Mouse (Mus musculus) forebrain, postnatal 0 days (tissue): ENCODE measurements around the gene Lhx6. TPM values are rescaled to one million over a fixed set of nuclear protein-coding genes. Genes with fewer than 3 reads are reported as not detected.
A peak's percentile ranks its signal among the peaks of the same experiment; 100 is the strongest.

Source experiments
- ATAC-seq: fragments of 200-750 bp; cut with Nextera tagmentation; 2 replicates; pipeline ENCODE4 v1.8.0; 2017; ENCODE audit warnings: mild to moderate bottlenecking, moderate library complexity
- DNase-seq: peaks from one replicate; pipeline ENCODE4 v3.0.0-alpha.2; 2015
- H3K27ac ChIP-seq: fragments of 300-500 bp; sonication (generic); 2 replicates; pipeline ENCODE4 v1.5.1; 2014; ENCODE audit warnings: low read depth, mild to moderate bottlenecking, antibody characterized with exemption, low read length, moderate library complexity, mixed read lengths
- H3K27me3 ChIP-seq: fragments of 300-500 bp; sonication (generic); 2 replicates; pipeline ENCODE4 v1.6.1; 2014; ENCODE audit warnings: mild to moderate bottlenecking, low read length, mixed read lengths; ENCODE audit not compliant: insufficient read depth
- H3K36me3 ChIP-seq: fragments of 300-500 bp; sonication (generic); 2 replicates; pipeline ENCODE4 v1.6.1; 2014; ENCODE audit warnings: mild to moderate bottlenecking, moderate library complexity; ENCODE audit not compliant: insufficient read depth
- H3K4me1 ChIP-seq: fragments of 300-500 bp; sonication (generic); 2 replicates; pipeline ENCODE4 v1.6.1; 2014; ENCODE audit warnings: antibody characterized with exemption; ENCODE audit not compliant: insufficient read depth
- H3K4me2 ChIP-seq: fragments of 300-500 bp; sonication (generic); 2 replicates; pipeline ENCODE4 v1.6.1; 2014; ENCODE audit warnings: low read depth, mild to moderate bottlenecking, moderate library complexity
- H3K4me3 ChIP-seq: fragments of 300-500 bp; sonication (generic); 2 replicates; pipeline ENCODE4 v1.5.1; 2014; ENCODE audit warnings: low read depth, low read length, mixed read lengths
- H3K9ac ChIP-seq: fragments of 300-500 bp; sonication (generic); 2 replicates; pipeline ENCODE4 v1.6.1; 2014; ENCODE audit warnings: mild to moderate bottlenecking
- H3K9me3 ChIP-seq: fragments of 300-500 bp; sonication (generic); 2 replicates; pipeline ENCODE4 v1.6.1; 2016; ENCODE audit warnings: low read length
- CTCF ChIP-seq: sonication (generic); IDR thresholded peaks from 2 replicates; pipeline ENCODE4 v1.5.1; 2016; ENCODE audit warnings: antibody characterized with exemption, control low read depth, low read depth
- WGBS: fragments of 180-500 bp; shearing (Covaris S2); extraction: QIAGEN DNeasy Blood & Tissue Kit; methylation state at CpG from one replicate; pipeline ENCODE4 v1.1.7; 2014; 5-methylcytosine and 5-hydroxymethylcytosine counted together
- polyA plus RNA-seq: library from polyadenylated mRNA; unstranded; fragments of >200 nt; fragmentation: Nextera tagmentation; extraction: Ambion mirVana; gene quantifications from 2 replicates; pipeline ENCODE4 v1.2.1, GENCODE M21; 2015
- total RNA-seq: library from RNA; depleted of rRNA; stranded (reverse); fragments of >200 nt; gene quantifications from 2 replicates; pipeline ENCODE4 v1.2.3, GENCODE M21; 2014

Lhx6 gene
- total and polyA plus RNA-seq, 2 experiments from 2014 or later, result 31.0 to 83.5 TPM

DNA sequence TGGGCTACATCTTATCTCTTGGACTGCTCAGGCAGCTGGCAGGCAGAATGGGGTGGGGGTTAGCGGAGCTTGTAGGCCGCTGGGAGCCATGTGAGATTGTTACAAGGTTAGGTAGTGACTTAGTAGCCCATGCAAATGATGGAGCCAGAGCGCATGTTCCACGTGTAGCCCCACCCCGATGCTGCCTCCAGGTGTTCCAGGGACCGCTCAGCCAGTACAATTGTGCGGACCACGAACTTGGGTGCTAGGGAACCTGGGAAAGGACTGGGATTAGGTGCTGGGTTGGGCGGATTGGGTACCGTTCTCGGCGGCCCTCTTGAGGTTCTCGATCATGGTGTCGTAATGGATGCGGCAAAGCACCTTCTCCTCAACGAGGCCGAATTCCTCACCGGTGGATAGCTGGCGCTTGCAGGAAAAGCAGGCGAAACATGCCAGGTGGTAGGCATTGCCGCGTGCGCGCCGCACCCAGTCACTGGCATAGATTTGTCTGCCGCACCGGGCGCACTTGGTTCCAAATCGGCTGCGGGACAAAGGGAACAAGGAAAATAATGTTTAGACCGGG is 11.2 kb downstream of the Lhx6 start:
- peak overlapping the region; percentile 11; the same call in 1 of the 2 replicates for H3K4me3 ChIP-seq
- DNase-seq, result no peak
- WGBS, result 3% methylated on average over 31 of the region's 31 CpGs
- H3K9ac ChIP-seq, result peak overlapping the region; percentile 35; the same call in 1 of the 2 replicates
- H3K4me2 ChIP-seq, result peak overlapping the region; percentile 30
- ATAC-seq, result no peak
- peak overlapping the region; percentile 36; the same call in 1 of the 2 replicates for H3K27ac ChIP-seq
- no peaks in the 10 kb centered on the region for H3K36me3 ChIP-seq
- peaks cover 88% of the 10 kb centered on the region for H3K27me3 ChIP-seq
- TF ChIP-seq CTCF, result no peak
- H3K4me1 ChIP-seq, result peaks cover 5% of the 10 kb centered on the region; the same call in 1 of the 2 replicates
- no peaks in the 10 kb centered on the region for H3K9me3 ChIP-seq

DNA sequence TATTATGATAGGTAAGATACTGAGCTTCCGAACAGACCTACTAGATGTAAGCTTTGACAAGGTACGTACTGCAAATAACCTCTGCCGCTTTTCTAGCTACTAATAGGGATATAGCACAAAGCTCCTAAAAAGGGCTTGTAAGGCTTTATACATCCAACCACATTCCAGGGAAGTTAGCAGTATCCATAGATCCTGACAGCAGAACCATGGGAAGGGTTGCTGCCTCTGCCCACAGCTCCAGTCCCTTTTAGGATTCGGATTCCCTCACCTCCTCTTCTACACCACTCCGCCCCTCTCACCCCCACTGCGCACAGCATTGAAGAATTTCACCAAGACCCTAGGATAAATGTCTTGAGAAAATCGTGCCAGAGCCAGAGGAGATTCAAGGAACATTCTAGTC is 11.9 kb downstream of the Lhx6 start:
- Histone ChIP-seq H3K4me1 (peaks cover 5% of the 10 kb centered on the region; the same call in 1 of the 2 replicates), H3K9ac (no peak overlapping the region), H3K4me2 (no peak overlapping the region), H3K36me3 (no peaks in the 10 kb centered on the region), H3K4me3 (no peak overlapping the region), H3K9me3 (no peaks in the 10 kb centered on the region), H3K27me3 (peaks cover 81% of the 10 kb centered on the region), H3K27ac (peak overlapping the region; percentile 36; the same call in 1 of the 2 replicates)
- DNase-seq (no peak), ATAC-seq (no peak)
- 16% methylated on average over 7 of the region's 7 CpGs for WGBS
- TF ChIP-seq CTCF, result no peak

- WGBS, result 4% methylated on average over 4 of the region's 4 CpGs
- TF ChIP-seq CTCF, result no peak
- H3K9ac ChIP-seq, result no peak overlapping the region
- H3K9me3 ChIP-seq, result no peaks in the 10 kb centered on the region
- no peaks in the 10 kb centered on the region for H3K36me3 ChIP-seq
- H3K4me3 ChIP-seq, result no peak overlapping the region
- no peak overlapping the region for H3K27ac ChIP-seq
- H3K4me1 ChIP-seq, result peaks cover 5% of the 10 kb centered on the region; the same call in 1 of the 2 replicates
- no peak for ATAC-seq
- peaks cover 76% of the 10 kb centered on the region for H3K27me3 ChIP-seq
- H3K4me2 ChIP-seq, result no peak overlapping the region
- no peak for DNase-seq
Observed at GRCm38 (mm10) chr2:36092748-36093147, 12.5 kb downstream of the Lhx6 start.

DNA sequence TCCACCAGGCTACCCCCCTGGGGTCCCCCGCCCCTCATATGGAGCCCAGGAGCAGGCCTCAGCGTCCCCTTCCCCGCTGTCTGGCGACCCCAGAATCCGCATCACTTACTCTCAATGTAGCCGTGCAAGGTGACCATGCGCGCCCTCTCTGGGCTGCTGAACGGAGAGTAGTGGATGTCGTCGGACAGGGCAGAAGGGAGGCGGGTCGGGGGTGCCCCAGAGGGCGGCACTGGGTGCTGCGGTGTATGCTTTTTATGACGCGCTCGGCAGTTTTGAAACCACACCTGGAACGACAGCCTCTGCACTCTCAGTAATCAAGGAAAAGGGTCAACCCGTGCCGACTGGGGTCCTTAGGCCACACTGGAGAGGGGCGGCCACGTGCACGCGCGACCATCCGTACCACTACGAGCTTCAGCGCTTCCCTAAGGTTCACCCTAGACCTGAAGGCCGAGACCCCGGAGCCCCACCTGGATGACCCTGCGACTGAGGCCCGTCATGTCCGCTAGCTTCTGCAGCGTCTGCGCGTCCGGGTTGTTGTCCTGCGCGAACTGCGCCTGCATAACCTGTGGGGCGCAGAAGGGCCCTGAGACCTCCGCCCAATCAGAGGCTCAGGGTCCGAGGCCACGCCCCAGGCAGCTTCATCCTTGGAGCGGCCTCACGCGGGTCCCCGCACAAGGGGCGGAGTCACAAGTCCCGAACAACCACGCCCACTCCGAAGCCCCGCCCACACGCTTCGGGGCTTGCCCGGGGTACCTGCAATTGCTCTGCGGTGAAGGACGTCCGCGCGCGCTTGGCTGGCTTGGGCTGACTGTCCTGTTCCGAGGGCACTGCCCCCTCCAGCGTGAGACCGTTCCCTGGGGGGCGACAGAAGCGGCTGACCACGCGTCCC is 14.1 kb downstream of the Lhx6 start:
- Histone ChIP-seq H3K4me1 (peaks cover 5% of the 10 kb centered on the region; the same call in 1 of the 2 replicates), H3K4me2 (peak overlapping the region; percentile 57), H3K27ac (peak overlapping the region; percentile 50), H3K36me3 (no peaks in the 10 kb centered on the region), H3K9ac (peak overlapping the region; percentile 37), H3K9me3 (no peaks in the 10 kb centered on the region), H3K27me3 (peaks cover 68% of the 10 kb centered on the region), H3K4me3 (peak overlapping the region; percentile 34)
- ATAC-seq (peak; percentile 70), DNase-seq (peak; percentile 57)
- TF ChIP-seq CTCF, result no peak
- 6% methylated on average over 70 of the region's 70 CpGs for WGBS

- peaks cover 50% of the 10 kb centered on the region for H3K27me3 ChIP-seq
- no peaks in the 10 kb centered on the region for H3K36me3 ChIP-seq
- H3K4me1 ChIP-seq, result peaks cover 5% of the 10 kb centered on the region; the same call in 1 of the 2 replicates
- DNase-seq, result no peak
- peak overlapping the region; percentile 18; the same call in 1 of the 2 replicates for H3K9ac ChIP-seq
- WGBS, result 20% methylated on average over 3 of the region's 3 CpGs
- no peak overlapping the region for H3K4me3 ChIP-seq
- H3K9me3 ChIP-seq, result no peaks in the 10 kb centered on the region
- no peak for TF ChIP-seq CTCF
- peak overlapping the region; percentile 7 for H3K4me2 ChIP-seq
- no peak for ATAC-seq
- H3K27ac ChIP-seq, result no peak overlapping the region
Observed at GRCm38 (mm10) chr2:36089190-36089589, 16.0 kb downstream of the Lhx6 start.

DNA sequence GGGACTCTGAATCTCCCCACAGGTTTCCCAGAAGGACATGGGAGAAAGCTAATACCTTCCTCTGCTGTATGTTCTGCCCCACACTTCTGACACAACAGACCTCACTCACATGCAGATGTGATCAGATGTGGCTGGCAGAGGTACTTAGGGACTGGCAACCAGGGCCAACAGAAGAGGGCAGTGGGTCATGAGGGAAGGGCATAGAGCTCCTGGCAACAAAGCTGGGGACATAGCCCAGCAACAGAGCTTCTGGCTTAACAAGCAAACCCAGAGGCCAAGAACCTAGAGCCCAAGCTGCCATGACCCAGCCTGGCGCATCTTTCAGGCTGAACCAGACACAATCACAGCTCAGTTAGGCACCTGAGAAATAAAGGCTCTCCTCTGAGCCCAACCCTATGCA is 20.2 kb downstream of the Lhx6 start:
- Histone ChIP-seq H3K4me1 (no peaks in the 10 kb centered on the region), H3K36me3 (no peaks in the 10 kb centered on the region), H3K27me3 (peaks cover 14% of the 10 kb centered on the region; the same call in 1 of the 2 replicates), H3K27ac (peak overlapping the region; percentile 3; the same call in 1 of the 2 replicates), H3K9me3 (no peaks in the 10 kb centered on the region), H3K9ac (no peak overlapping the region), H3K4me2 (no peak overlapping the region), H3K4me3 (no peak overlapping the region)
- no peak for ATAC-seq
- WGBS, result 77% methylated on average over 1 of the region's 1 CpGs
- TF ChIP-seq CTCF, result no peak
- DNase-seq, result no peak
